In the genomic region with DNA sequence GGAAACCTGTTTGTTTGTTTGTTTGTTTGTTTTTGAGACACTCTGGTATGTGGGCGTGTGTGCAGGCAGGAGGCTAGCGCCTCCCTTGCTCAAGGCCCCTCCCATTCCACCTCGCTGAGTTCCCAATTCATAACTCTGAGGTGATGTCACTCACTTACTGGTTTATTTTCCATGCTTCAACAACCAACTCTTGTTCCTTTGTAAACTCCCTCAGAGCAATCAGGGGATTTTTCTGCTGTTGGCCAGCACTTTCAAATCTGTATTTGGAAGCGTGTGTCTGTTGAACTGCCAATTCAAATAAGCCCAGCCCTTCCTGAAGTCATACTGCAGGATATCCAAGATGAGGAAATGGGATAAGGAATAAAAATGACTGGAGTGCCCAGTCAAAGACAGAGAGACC, we compare ENCODE assay signal across 8 mouse cellular contexts. TPM values are rescaled to one million over a fixed set of nuclear protein-coding genes. Genes with fewer than 3 reads are reported as not detected.
DNase-seq lines count a peak whose midpoint lies in the region; ATAC-seq lines count a peak whose summit lies in the region.

No protein-coding gene starts in this region.

- peak overlapping the region; percentile 49; the same call in 1 of the 2 replicates for H3K9ac ChIP-seq in kidney, embryonic 15.5 days
- peak overlapping the region; percentile 48; the same call in 1 of the 2 replicates for H3K9ac ChIP-seq in intestine, embryonic 14.5 days (ENCODE audit: low read length)

- WGBS in kidney, embryonic 15.5 days = 13% methylated on average over 4 of the region's 4 CpGs
- 5% methylated on average over 4 of the region's 4 CpGs for WGBS in intestine, embryonic 14.5 days

- H3K4me1 ChIP-seq in kidney, embryonic 15.5 days = peaks cover 21% of the 10 kb centered on the region
- peaks cover 10% of the 10 kb centered on the region; the same call in 1 of the 2 replicates for H3K4me1 ChIP-seq in intestine, embryonic 14.5 days (replicated peaks; ENCODE audit: control insufficient read depth, insufficient read depth, low read length)

- no peaks in the 10 kb centered on the region for H3K9me3 ChIP-seq in kidney, embryonic 15.5 days (replicated peaks)
- no peaks in the 10 kb centered on the region for H3K9me3 ChIP-seq in intestine, embryonic 14.5 days (ENCODE audit: control insufficient read depth, low read length)

- no peaks in the 10 kb centered on the region for H3K27me3 ChIP-seq in kidney, embryonic 15.5 days
- no peaks in the 10 kb centered on the region for H3K27me3 ChIP-seq in intestine, embryonic 14.5 days (replicated peaks; ENCODE audit: control insufficient read depth, insufficient read depth, low read length)

- peak overlapping the region; percentile 70 for H3K4me3 ChIP-seq in kidney, embryonic 15.5 days (replicated peaks)
- peak overlapping the region; percentile 49 for H3K4me3 ChIP-seq in intestine, embryonic 14.5 days (ENCODE audit: low read depth, low read length)

- H3K36me3 ChIP-seq in kidney, embryonic 15.5 days = peaks cover 26% of the 10 kb centered on the region
- H3K36me3 ChIP-seq in intestine, embryonic 14.5 days (ENCODE audit: control insufficient read depth, insufficient read depth, low read length) = peaks cover 18% of the 10 kb centered on the region

- H3K4me2 ChIP-seq in kidney, embryonic 15.5 days = peak overlapping the region; percentile 79
- peak overlapping the region; percentile 57 for H3K4me2 ChIP-seq in intestine, embryonic 14.5 days (ENCODE audit: low read length)

- ATAC-seq in kidney, embryonic 15.5 days (replicated peaks; ENCODE audit: low FRiP score) = no peak
- peak; percentile 87 for ATAC-seq in erythroid progenitor cell, adult 5-6 weeks (replicated peaks; ENCODE audit: low FRiP score, poor library complexity, severe bottlenecking)
- ATAC-seq in intestine, embryonic 14.5 days (replicated peaks; ENCODE audit: low FRiP score, low TSS enrichment, low read depth) = no peak
- peak; percentile 91 for ATAC-seq in megakaryocyte progenitor cell, adult 5-6 weeks (replicated peaks; ENCODE audit: poor library complexity)

- no peak for DNase-seq in kidney, adult 18-20 months
- DNase-seq in intestine, embryonic 14.5 days (ENCODE audit: low spot score) = peak; percentile 55
- no peak for DNase-seq in layer of hippocampus, postnatal 10 days (ENCODE audit: low spot score in 2 of 2)
- no peak for DNase-seq in T-cell, adult 2 months (ENCODE audit: low spot score)
- no peak for DNase-seq in urinary bladder, postnatal 4 days (ENCODE audit: low spot score in 2 of 2)

- no peak overlapping the region for H3K27ac ChIP-seq in kidney, embryonic 15.5 days
- no peak overlapping the region for H3K27ac ChIP-seq in intestine, embryonic 14.5 days (ENCODE audit: low read depth)

RNA-seq across cellular contexts. Expression of a gene that starts 0.9 kb away (rescaled TPM):
- 18.5 and 22.1 TPM in 2 replicates for polyA plus RNA-seq in kidney, embryonic 15.5 days (2015; fragmentation: Nextera tagmentation; extraction: Ambion mirVana)
- 29.8 and 31.4 TPM in 2 replicates for total RNA-seq in erythroid progenitor cell, adult 5-6 weeks (2015; ENCODE audit: low replicate concordance)
- 56.3 and 60.7 TPM in 2 replicates for total RNA-seq in erythroid progenitor cell, adult 5-6 weeks (2017; ENCODE audit: low replicate concordance)
- 23.8 and 24.0 TPM in 2 replicates for polyA plus RNA-seq in intestine, embryonic 14.5 days (2014; fragmentation: Nextera tagmentation; extraction: Ambion mirVana)
- total RNA-seq in megakaryocyte progenitor cell, adult 5-6 weeks (2015) = 14.1 and 14.2 TPM in 2 replicates
- 21.4 and 22.0 TPM in 2 replicates for total RNA-seq in megakaryocyte progenitor cell, adult 5-6 weeks (2017)
- 1 to 10 TPM; 2.1 to 2.3 TPM for total RNA-seq in layer of hippocampus, postnatal 10 days (2021)

RNA-seq across cellular contexts. Expression of a gene that starts 4.6 kb away (rescaled TPM):
- not detected in 2 replicates for polyA plus RNA-seq in kidney, embryonic 15.5 days (2015; fragmentation: Nextera tagmentation; extraction: Ambion mirVana)
- total RNA-seq in erythroid progenitor cell, adult 5-6 weeks (2015; ENCODE audit: low replicate concordance) = not detected in 2 replicates
- not detected in 2 replicates for total RNA-seq in erythroid progenitor cell, adult 5-6 weeks (2017; ENCODE audit: low replicate concordance)
- polyA plus RNA-seq in intestine, embryonic 14.5 days (2014; fragmentation: Nextera tagmentation; extraction: Ambion mirVana) = not detected in 2 replicates
- total RNA-seq in megakaryocyte progenitor cell, adult 5-6 weeks (2015) = not detected in 2 replicates
- total RNA-seq in megakaryocyte progenitor cell, adult 5-6 weeks (2017) = not detected in 2 replicates
- total RNA-seq in layer of hippocampus, postnatal 10 days (2021) = not detected

RNA-seq across cellular contexts. Expression of a gene that starts 24.4 kb away (rescaled TPM):
- 164 and 174 TPM in 2 replicates for polyA plus RNA-seq in kidney, embryonic 15.5 days (2015; fragmentation: Nextera tagmentation; extraction: Ambion mirVana)
- 11.9 and 12.2 TPM in 2 replicates for total RNA-seq in erythroid progenitor cell, adult 5-6 weeks (2015; ENCODE audit: low replicate concordance)
- 5.5 and 7.6 TPM in 2 replicates for total RNA-seq in erythroid progenitor cell, adult 5-6 weeks (2017; ENCODE audit: low replicate concordance)
- polyA plus RNA-seq in intestine, embryonic 14.5 days (2014; fragmentation: Nextera tagmentation; extraction: Ambion mirVana) = 169 and 170 TPM in 2 replicates
- 44.2 and 67.8 TPM in 2 replicates for total RNA-seq in megakaryocyte progenitor cell, adult 5-6 weeks (2015)
- 39.6 and 41.4 TPM in 2 replicates for total RNA-seq in megakaryocyte progenitor cell, adult 5-6 weeks (2017)
- total RNA-seq in layer of hippocampus, postnatal 10 days (2021) = 10 to 100 TPM; 68.4 to 70.1 TPM

RNA-seq across cellular contexts. Expression of a gene that starts 39.8 kb away (rescaled TPM):
- 38.2 and 45.4 TPM in 2 replicates for polyA plus RNA-seq in kidney, embryonic 15.5 days (2015; fragmentation: Nextera tagmentation; extraction: Ambion mirVana)
- total RNA-seq in erythroid progenitor cell, adult 5-6 weeks (2015; ENCODE audit: low replicate concordance) = 3.6 and 8.4 TPM in 2 replicates
- 3.6 and 5.4 TPM in 2 replicates for total RNA-seq in erythroid progenitor cell, adult 5-6 weeks (2017; ENCODE audit: low replicate concordance)
- polyA plus RNA-seq in intestine, embryonic 14.5 days (2014; fragmentation: Nextera tagmentation; extraction: Ambion mirVana) = 41.1 and 45.5 TPM in 2 replicates
- 34.2 and 38.7 TPM in 2 replicates for total RNA-seq in megakaryocyte progenitor cell, adult 5-6 weeks (2015)
- total RNA-seq in megakaryocyte progenitor cell, adult 5-6 weeks (2017) = 49.2 and 51.8 TPM in 2 replicates
- 10 to 100 TPM; 20.9 to 27.1 TPM for total RNA-seq in layer of hippocampus, postnatal 10 days (2021)

RNA-seq across cellular contexts. Expression of a gene that starts 55.3 kb away (rescaled TPM):
- polyA plus RNA-seq in kidney, embryonic 15.5 days (2015; fragmentation: Nextera tagmentation; extraction: Ambion mirVana) = 0.12 and 0.23 TPM in 2 replicates
- total RNA-seq in erythroid progenitor cell, adult 5-6 weeks (2015; ENCODE audit: low replicate concordance) = not detected in 2 replicates
- total RNA-seq in erythroid progenitor cell, adult 5-6 weeks (2017; ENCODE audit: low replicate concordance) = not detected in 2 replicates
- 0.13 TPM in 1 of 2 replicates, not detected in the other for polyA plus RNA-seq in intestine, embryonic 14.5 days (2014; fragmentation: Nextera tagmentation; extraction: Ambion mirVana)
- total RNA-seq in megakaryocyte progenitor cell, adult 5-6 weeks (2015) = not detected in 2 replicates
- not detected in 2 replicates for total RNA-seq in megakaryocyte progenitor cell, adult 5-6 weeks (2017)
- total RNA-seq in layer of hippocampus, postnatal 10 days (2021) = 1 to 10 TPM in 1 of 2 experiments, under 1 TPM in 1; 0.42 to 1.0 TPM

Comparison
In these comparisons a context has a peak if more than half of its experiments do, and no peak if none do; other contexts are left out.
1. ATAC-seq: peak in erythroid progenitor cell, adult 5-6 weeks (single experiment) and megakaryocyte progenitor cell, adult 5-6 weeks (single experiment); none in kidney, embryonic 15.5 days (single experiment) and intestine, embryonic 14.5 days (single experiment).
2. RNA of a gene that starts 0.9 kb away (total RNA-seq): 29.8 to 60.7 TPM in erythroid progenitor cell, adult 5-6 weeks and 14.1 to 22.0 TPM in megakaryocyte progenitor cell, adult 5-6 weeks; 2.1 to 2.3 TPM in layer of hippocampus, postnatal 10 days; every median in the first group is over 4 times any median in the second.